Mouse (Mus musculus): ENCODE data around the gene Trim62.

DNA sequence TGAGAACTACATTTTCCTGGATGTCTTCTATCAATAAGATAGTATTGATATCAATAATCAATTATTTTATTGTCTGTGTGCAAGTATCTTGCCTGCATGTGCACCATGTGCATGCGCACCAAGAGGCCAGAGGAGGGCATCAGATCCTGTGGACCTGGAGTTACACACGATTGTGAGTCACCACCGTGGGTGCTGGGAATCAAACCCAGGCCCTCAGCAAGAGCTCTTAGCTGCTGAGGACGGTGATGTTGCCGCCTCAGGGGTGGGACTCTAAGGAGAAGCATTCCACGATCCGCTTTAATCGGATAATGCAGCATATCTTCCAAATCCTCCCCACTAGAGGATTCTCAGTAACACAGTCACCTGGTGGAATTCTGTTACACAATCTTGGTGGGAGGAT, 2.2 kb downstream of the Trim62 start:
- TF ChIP-seq MYOD1 (IDR thresholded peaks at IDR 0.05; ENCODE audit: control insufficient read depth, insufficient read length, low read depth): no peak
- no peak for TF ChIP-seq CTCF (IDR thresholded peaks at IDR 0.05; ENCODE audit: control insufficient read depth, insufficient read depth, insufficient read length)
- TF ChIP-seq MYOG (IDR thresholded peaks at IDR 0.05; ENCODE audit: control insufficient read depth, extremely low read depth, insufficient read length): no peak
- TF ChIP-seq USF1 (IDR thresholded peaks at IDR 0.05; ENCODE audit: low read depth): no peak
